Mouse (Mus musculus): Measurements from ENCODE around the gene Trim67. TPM values are rescaled to one million over a fixed set of nuclear protein-coding genes. Genes with fewer than 3 reads are reported as not detected.

The Trim67 gene
- polyA plus RNA-seq, 1 experiment from 2014 or later: not detected

DNA sequence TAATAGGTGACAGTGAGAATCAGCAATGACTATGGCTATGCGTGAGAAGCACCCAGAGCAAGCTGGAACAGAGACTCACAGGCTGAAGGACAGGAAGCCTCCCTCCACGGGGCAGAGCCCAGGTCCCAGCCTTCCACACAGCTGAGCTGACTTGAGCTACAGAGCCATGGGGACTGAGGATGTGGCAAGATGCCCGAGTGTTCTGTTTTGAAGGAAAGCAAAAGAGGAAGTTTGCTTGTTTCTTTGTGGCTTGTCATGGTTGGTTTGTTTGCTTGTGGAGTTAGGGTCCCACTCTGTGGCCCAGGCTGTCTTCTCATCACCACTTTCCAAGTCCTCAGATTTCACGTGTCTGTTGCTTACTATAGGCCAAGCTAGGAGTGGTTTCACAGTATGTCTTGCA is 2.2 kb upstream of the Trim67 start:
- peaks cover 20% of the 10 kb centered on the region for H3K4me1 ChIP-seq (ENCODE audit: control insufficient read depth, insufficient read depth, low read length)
- 71% methylated on average over 4 of the region's 4 CpGs for WGBS
- H3K9ac ChIP-seq (ENCODE audit: low read depth, low read length): no peak overlapping the region
- no peak for ATAC-seq (ENCODE audit: low FRiP score, low TSS enrichment)
- no peak overlapping the region for H3K4me2 ChIP-seq (replicated peaks; ENCODE audit: low read depth, low read length)
- no peaks in the 10 kb centered on the region for H3K36me3 ChIP-seq (ENCODE audit: control insufficient read depth, insufficient read depth, low read length)
- H3K27ac ChIP-seq (ENCODE audit: low read depth, low read length): no peak overlapping the region
- peaks cover 47% of the 10 kb centered on the region for H3K27me3 ChIP-seq (ENCODE audit: control insufficient read depth, insufficient read depth, low read length)
- no peaks in the 10 kb centered on the region for H3K9me3 ChIP-seq (ENCODE audit: control insufficient read depth, low read length)
- no peak overlapping the region for H3K4me3 ChIP-seq (ENCODE audit: low read length)

DNA sequence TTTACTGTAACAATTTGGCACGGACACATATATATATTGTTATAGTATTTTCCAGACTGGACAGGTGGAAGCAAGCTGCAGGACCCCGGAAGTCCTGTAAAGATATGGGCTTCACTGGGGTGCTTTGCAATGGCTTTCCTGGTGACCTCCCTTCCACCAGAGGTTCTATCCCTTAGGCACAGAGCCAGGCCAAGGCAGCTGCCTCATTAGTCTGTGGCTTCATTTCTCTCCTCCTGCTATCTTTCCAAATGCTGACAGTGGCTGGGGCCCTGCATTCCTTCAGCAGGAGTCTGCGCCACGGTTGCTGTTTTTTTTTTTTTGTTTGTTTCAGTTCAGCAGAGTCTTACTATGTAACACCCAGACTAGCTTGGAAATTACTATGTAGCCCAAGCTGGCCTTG is 1.1 kb upstream of the Trim67 start:
- H3K4me3 ChIP-seq (ENCODE audit: low read length): peak overlapping the region; percentile 60
- WGBS: 48% methylated on average over 4 of the region's 4 CpGs
- peaks cover 57% of the 10 kb centered on the region for H3K27me3 ChIP-seq (ENCODE audit: control insufficient read depth, insufficient read depth, low read length)
- peaks cover 20% of the 10 kb centered on the region for H3K4me1 ChIP-seq (ENCODE audit: control insufficient read depth, insufficient read depth, low read length)
- H3K9ac ChIP-seq (ENCODE audit: low read depth, low read length): no peak overlapping the region
- no peaks in the 10 kb centered on the region for H3K9me3 ChIP-seq (ENCODE audit: control insufficient read depth, low read length)
- H3K36me3 ChIP-seq (ENCODE audit: control insufficient read depth, insufficient read depth, low read length): no peaks in the 10 kb centered on the region
- peak overlapping the region; percentile 100 for H3K4me2 ChIP-seq (replicated peaks; ENCODE audit: low read depth, low read length)
- ATAC-seq (ENCODE audit: low FRiP score, low TSS enrichment): no peak
- H3K27ac ChIP-seq (ENCODE audit: low read depth, low read length): no peak overlapping the region

DNA sequence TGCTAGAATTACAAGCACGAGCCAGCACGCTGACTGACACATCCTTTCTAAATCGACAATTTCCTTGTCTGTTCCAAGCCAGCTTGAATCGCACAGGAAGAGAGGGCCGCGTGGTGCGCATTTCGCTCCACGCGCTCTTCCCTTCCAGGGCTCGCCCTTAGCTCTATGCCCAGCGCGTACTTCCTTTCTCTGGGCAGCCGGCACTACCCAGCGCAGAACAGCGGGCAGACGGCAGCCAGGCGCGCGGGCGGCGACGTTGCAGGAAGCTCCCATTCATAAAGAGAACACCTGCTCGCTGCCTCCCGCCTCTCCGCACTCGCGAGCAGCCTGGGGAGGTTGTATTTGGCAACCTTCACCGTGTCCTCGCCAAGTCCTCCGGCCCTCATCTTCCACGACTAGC is 706 bp upstream of the Trim67 start:
- no peak for ATAC-seq (ENCODE audit: low FRiP score, low TSS enrichment)
- Histone ChIP-seq H3K27me3 (ENCODE audit: control insufficient read depth, insufficient read depth, low read length) (peaks cover 60% of the 10 kb centered on the region), H3K4me3 (ENCODE audit: low read length) (peak overlapping the region; percentile 60), H3K4me2 (replicated peaks; ENCODE audit: low read depth, low read length) (peak overlapping the region; percentile 100), H3K36me3 (ENCODE audit: control insufficient read depth, insufficient read depth, low read length) (no peaks in the 10 kb centered on the region), H3K9me3 (ENCODE audit: control insufficient read depth, low read length) (no peaks in the 10 kb centered on the region), H3K27ac (ENCODE audit: low read depth, low read length) (no peak overlapping the region), H3K4me1 (ENCODE audit: control insufficient read depth, insufficient read depth, low read length) (peaks cover 20% of the 10 kb centered on the region), H3K9ac (ENCODE audit: low read depth, low read length) (no peak overlapping the region)
- under 1% methylated on average over 32 of the region's 32 CpGs for WGBS

- Histone ChIP-seq H3K4me3 (ENCODE audit: low read length) (peak overlapping the region; percentile 60), H3K9ac (ENCODE audit: low read depth, low read length) (peak overlapping the region; percentile 40; the same call in 1 of the 2 replicates), H3K27ac (ENCODE audit: low read depth, low read length) (no peak overlapping the region), H3K27me3 (ENCODE audit: control insufficient read depth, insufficient read depth, low read length) (peaks cover 60% of the 10 kb centered on the region), H3K4me2 (replicated peaks; ENCODE audit: low read depth, low read length) (peak overlapping the region; percentile 100), H3K36me3 (ENCODE audit: control insufficient read depth, insufficient read depth, low read length) (no peaks in the 10 kb centered on the region), H3K9me3 (ENCODE audit: control insufficient read depth, low read length) (no peaks in the 10 kb centered on the region), H3K4me1 (ENCODE audit: control insufficient read depth, insufficient read depth, low read length) (peaks cover 20% of the 10 kb centered on the region)
- under 1% methylated on average over 36 of the region's 51 CpGs for WGBS
- ATAC-seq (ENCODE audit: low FRiP score, low TSS enrichment): peak; percentile 90
Observed at GRCm38 (mm10) chr8:124793172-124793651, 320 bp downstream of the Trim67 start.

GRCm38 (mm10) chr8:124793661-124794485 is 981 bp downstream of the Trim67 start:
- Histone ChIP-seq H3K36me3 (ENCODE audit: control insufficient read depth, insufficient read depth, low read length) (no peaks in the 10 kb centered on the region), H3K4me1 (ENCODE audit: control insufficient read depth, insufficient read depth, low read length) (peaks cover 20% of the 10 kb centered on the region), H3K27me3 (ENCODE audit: control insufficient read depth, insufficient read depth, low read length) (peaks cover 60% of the 10 kb centered on the region), H3K4me2 (replicated peaks; ENCODE audit: low read depth, low read length) (peak overlapping the region; percentile 100), H3K27ac (ENCODE audit: low read depth, low read length) (no peak overlapping the region), H3K9ac (ENCODE audit: low read depth, low read length) (no peak overlapping the region), H3K4me3 (ENCODE audit: low read length) (peak overlapping the region; percentile 60), H3K9me3 (ENCODE audit: control insufficient read depth, low read length) (no peaks in the 10 kb centered on the region)
- WGBS: 1% methylated on average over 80 of the region's 81 CpGs
- peak; percentile 16 for ATAC-seq (ENCODE audit: low FRiP score, low TSS enrichment)

DNA sequence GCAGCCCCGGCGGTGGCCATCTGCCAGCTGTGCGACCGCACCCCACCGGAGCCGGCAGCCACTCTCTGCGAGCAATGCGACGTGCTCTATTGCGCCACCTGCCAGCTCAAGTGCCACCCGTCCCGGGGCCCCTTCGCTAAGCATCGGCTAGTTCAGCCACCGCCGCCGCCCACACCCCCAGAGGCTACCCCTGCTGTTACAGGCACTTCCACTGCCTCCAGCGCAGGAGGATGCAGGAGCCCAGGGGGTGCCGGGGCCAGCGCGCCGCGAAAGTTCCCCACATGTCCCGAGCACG is 1.5 kb downstream of the Trim67 start:
- H3K4me2 ChIP-seq (replicated peaks; ENCODE audit: low read depth, low read length): peak overlapping the region; percentile 100
- H3K9ac ChIP-seq (ENCODE audit: low read depth, low read length): no peak overlapping the region
- H3K4me1 ChIP-seq (ENCODE audit: control insufficient read depth, insufficient read depth, low read length): peaks cover 20% of the 10 kb centered on the region
- no peaks in the 10 kb centered on the region for H3K9me3 ChIP-seq (ENCODE audit: control insufficient read depth, low read length)
- H3K36me3 ChIP-seq (ENCODE audit: control insufficient read depth, insufficient read depth, low read length): no peaks in the 10 kb centered on the region
- H3K27ac ChIP-seq (ENCODE audit: low read depth, low read length): no peak overlapping the region
- under 1% methylated on average over 25 of the region's 25 CpGs for WGBS
- no peak for ATAC-seq (ENCODE audit: low FRiP score, low TSS enrichment)
- H3K4me3 ChIP-seq (ENCODE audit: low read length): peak overlapping the region; percentile 60
- H3K27me3 ChIP-seq (ENCODE audit: control insufficient read depth, insufficient read depth, low read length): peaks cover 60% of the 10 kb centered on the region

GRCm38 (mm10) chr8:124795781-124796488 is 3.0 kb downstream of the Trim67 start:
- Histone ChIP-seq H3K4me3 (ENCODE audit: low read length) (no peak overlapping the region), H3K36me3 (ENCODE audit: control insufficient read depth, insufficient read depth, low read length) (no peaks in the 10 kb centered on the region), H3K4me1 (ENCODE audit: control insufficient read depth, insufficient read depth, low read length) (peaks cover 20% of the 10 kb centered on the region), H3K4me2 (replicated peaks; ENCODE audit: low read depth, low read length) (no peak overlapping the region), H3K9ac (ENCODE audit: low read depth, low read length) (no peak overlapping the region), H3K27ac (ENCODE audit: low read depth, low read length) (no peak overlapping the region), H3K9me3 (ENCODE audit: control insufficient read depth, low read length) (no peaks in the 10 kb centered on the region), H3K27me3 (ENCODE audit: control insufficient read depth, insufficient read depth, low read length) (peaks cover 56% of the 10 kb centered on the region)
- ATAC-seq (ENCODE audit: low FRiP score, low TSS enrichment): no peak
- WGBS: 67% methylated on average over 8 of the region's 8 CpGs

DNA sequence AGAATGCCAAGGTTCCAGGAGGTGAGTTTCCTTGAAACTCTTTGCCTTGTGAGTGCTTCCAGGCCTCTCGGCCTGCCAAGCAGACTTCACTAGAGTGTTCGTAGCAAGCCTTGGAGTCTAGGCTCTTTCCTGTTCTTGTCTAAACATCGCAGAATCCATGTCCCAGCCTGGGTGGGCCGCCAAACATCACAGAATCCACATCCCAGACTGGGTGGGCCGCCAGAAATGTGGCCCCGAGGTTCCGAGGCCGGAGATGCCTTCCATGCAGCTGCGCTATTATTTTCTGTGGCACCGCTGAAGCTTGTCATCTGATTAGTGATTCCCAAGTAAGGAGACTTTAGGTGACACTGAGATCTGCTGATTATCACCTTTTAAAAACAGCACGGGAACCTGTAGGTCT is 7.7 kb downstream of the Trim67 start:
- ATAC-seq (ENCODE audit: low FRiP score, low TSS enrichment): no peak
- Histone ChIP-seq H3K9me3 (ENCODE audit: control insufficient read depth, low read length) (no peaks in the 10 kb centered on the region), H3K4me3 (ENCODE audit: low read length) (no peak overlapping the region), H3K9ac (ENCODE audit: low read depth, low read length) (no peak overlapping the region), H3K36me3 (ENCODE audit: control insufficient read depth, insufficient read depth, low read length) (no peaks in the 10 kb centered on the region), H3K27me3 (ENCODE audit: control insufficient read depth, insufficient read depth, low read length) (peaks cover 14% of the 10 kb centered on the region), H3K27ac (ENCODE audit: low read depth, low read length) (no peak overlapping the region), H3K4me1 (ENCODE audit: control insufficient read depth, insufficient read depth, low read length) (no peaks in the 10 kb centered on the region), H3K4me2 (replicated peaks; ENCODE audit: low read depth, low read length) (no peak overlapping the region)
- WGBS: 42% methylated on average over 11 of the region's 11 CpGs

All from kidney, embryonic 14.5 days (tissue).